Mouse (Mus musculus) 3134 (cell line): ENCODE data around the gene C77080.
A peak's percentile ranks its signal among the peaks of the same experiment; 100 is the strongest.

Experiments
- DNase-seq: peaks from one replicate; pipeline ENCODE4 v3.0.0-alpha.2; 2011; ENCODE audit warnings: low spot score; ENCODE audit not compliant: insufficient read length; ENCODE audit errors: extremely low read depth

The C77080 gene

DNA sequence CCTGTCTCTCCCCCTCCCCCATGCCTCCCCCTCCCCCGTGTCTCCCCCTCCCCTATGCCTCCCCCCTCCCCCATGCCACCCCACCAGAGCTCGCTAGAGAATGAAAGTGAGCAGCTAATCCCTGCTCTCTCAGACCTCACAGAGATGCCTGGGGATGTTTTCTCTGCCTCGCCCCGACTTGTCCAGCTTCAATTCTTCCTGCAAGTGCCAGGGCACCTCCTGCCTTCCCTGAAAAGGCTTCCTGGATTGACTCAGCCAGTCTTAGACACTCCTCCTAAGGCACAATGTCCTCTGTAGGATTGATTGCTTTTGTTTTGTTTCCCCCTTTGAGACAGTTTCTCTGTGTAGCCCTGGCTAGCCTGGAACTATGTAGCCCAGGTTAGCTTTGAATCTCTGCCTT, at the start of gene C77080:
Gene C77080, minus strand, starts transcription at position 209 of the 400 bp plus-strand sequence.
- DNase-seq: no peak

DNA sequence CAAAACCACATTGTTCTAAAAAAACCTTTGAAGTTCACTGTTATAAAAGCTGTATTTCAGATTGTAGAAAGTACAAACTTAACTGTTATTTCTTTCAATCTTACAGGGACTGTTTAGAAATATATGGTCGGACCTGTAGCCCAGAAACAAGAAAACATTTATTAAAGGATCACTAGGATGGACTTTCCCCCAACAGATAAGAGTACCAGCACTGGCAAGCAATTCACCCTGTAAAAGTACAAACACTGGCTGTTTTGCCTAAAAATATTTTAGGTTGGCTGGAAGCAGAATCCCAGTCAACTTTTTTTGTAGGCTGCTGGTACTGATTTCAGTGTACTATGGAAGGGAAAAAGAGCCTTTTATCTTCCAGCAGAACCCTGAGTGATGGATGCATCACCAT, 46.7 kb upstream of the C77080 start:
- DNase-seq: no peak

DNA sequence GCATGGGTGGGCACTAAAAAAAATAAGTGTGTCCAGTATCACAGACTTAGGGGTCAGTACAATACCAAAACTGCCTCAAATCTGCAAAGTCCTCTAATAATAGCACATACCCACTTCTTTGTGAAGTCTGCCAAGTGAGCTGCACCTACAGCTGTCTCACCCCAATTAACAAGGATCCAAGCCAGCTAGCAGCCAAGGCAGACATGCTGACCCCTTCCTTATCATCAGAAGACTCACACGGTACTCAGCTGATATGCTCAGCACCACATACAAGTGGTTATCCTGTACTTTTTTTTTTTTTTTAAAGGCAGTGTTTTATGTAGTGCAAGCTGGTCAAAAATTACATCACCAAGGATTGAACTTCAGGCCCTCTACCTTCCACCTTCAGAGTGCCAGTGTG, 43.1 kb upstream of the C77080 start:
- no peak for DNase-seq

DNA sequence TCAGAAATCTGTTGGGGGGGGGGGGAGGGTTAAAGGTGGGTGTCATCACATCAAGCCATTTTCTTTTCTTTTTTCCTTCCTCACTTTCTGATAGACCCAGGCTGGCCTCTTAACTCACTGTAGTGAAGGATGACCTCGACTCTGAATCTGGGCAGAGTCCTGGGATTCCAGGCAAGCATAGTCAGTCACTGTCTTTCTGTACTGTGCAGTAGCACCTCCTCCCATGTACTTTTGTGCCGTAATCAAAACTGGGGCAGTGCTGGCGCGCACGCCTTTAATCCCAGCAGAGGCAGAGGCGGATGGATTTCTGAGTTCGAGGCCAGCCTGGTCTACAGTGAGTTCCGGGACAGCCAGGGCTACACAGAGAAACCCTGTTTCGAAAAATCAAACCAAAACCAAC, 42.6 kb upstream of the C77080 start:
- DNase-seq: no peak

DNA sequence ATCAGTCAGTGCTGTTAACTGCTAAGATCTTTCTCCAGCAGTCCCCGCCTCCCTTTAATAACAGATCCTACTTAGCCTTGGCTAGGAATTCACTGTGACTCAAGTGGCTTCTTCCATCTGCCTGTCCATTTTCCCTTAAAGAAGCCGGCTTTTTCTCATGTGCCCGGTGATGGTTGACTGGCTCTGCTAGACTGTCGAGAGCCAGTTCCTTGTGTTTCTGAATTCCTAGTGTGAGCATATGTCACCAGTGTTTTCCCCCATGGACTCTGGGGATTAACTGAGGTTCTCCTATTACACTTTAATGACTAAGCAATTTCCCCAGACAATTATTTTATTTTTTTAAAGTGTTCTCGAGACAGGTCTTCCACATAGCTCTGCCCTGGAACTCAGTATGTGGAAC, 42.2 kb upstream of the C77080 start:
- peak; percentile 18 for DNase-seq

DNA sequence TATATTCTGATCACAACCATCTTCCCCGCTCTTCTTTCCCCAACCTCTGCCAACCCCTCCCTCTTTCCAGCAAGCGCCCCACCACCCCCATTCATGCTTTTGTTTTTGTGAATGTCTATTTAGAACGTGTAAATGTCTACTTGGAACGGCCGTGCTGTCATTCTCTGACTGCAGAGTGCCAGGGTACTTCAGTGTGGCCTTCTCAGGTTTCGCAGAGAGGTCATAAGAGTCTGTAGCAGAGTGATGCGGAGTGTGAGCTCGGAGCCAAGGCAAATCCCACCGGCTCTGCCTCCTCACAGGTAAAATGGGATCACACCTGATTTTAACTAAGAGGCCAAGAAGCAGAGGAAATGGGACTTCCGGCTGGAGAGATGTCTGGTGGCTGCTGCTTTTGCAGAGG, 37.9 kb upstream of the C77080 start:
- no peak for DNase-seq

DNA sequence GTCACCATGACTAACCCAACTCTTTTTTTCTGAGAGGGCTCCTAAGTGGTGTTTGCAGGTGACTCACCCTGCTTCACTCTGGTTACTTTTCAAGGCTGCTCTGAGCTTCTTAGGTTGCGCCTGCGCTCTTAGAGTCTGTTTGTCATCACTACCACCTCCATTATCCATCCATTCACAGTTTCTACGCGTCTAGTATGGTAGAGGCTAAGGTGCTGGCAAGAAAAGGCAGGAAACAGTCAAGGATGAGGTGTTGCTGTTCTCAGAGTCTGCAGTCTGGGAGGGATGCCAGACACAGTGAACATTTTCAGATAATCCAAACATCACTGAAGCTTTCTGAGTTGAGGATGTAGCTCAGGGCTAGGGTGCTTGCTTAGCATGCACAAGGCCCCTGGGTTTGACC, 36.5 kb upstream of the C77080 start:
- no peak for DNase-seq

DNA sequence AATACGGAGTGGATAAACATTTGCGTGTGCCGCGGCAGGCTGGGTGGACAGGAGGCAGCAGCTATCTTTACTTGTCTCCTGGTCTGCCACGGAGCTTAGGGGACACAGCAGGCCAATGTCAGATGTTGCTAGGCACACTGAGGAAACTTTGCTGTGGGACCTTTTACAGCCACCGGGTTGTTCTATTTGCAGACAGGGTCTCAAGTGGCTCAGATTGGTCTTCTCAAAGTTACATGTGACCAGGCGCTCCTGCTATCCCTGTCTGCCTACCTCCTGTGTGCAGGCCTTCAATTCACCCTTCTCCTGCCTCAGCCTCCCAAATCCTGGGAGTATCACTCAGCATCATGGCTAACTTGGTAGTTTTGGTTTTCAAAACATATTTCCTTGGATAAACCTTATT, 34.9 kb upstream of the C77080 start:
- DNase-seq: no peak

DNA sequence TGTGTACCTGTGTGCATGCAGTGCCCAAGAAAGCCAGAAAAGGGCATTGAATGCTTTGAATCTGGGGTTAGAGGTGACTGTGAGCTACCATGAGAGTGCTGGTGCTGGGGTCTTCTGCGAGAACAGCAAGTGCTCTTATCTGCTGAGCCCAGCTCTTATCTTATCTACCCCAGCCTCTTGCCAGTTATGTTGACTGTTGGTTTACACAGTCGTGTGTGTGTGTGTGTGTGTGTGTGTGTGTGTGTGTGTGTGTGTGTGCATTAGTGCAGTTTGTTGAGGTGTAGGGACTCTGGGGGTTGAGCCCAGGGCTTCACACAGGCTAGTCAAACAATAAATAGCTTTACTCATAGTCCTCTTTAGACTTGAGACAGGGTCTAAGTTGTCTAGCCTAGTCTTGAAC, 34.0 kb upstream of the C77080 start:
- DNase-seq: no peak

DNA sequence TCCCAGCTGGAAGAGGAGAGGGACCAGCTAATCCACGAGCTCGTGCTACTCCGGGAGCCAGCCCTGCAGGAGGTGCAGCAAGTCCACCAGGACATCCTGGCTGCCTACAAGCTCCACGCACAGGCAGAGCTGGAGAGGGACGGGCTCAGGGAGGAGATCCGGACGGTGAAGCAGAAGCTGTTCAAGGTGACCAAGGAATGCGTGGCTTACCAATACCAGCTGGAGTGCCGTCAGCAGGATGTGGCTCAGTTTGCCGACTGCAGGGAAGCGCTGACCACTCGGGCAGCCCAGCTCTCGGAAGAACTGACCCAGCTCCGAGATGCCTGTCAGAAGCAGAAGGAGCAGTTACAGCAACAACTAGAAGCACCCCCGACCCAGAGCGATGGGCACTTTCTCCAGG, 32.5 kb upstream of the C77080 start:
- DNase-seq: no peak

DNA sequence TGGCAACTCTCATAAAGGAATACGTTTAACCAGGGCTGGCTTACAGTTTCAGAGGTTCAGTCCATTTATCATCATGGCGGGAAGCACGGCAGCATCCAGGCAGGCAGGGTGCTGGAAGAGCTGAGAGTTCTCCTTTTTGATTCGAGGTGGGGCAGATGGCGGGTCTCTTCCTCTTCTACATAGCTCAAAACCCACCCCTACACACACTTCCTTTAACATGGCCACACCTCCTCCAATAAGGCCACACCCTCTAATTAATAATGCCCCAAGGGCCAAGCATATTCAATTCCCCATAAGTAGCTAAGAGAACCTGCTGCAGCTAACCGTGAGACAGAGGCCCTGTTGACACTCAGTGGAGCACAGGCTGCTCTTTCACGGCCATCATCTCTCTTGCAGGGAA, 31.6 kb upstream of the C77080 start:
- no peak for DNase-seq

DNA sequence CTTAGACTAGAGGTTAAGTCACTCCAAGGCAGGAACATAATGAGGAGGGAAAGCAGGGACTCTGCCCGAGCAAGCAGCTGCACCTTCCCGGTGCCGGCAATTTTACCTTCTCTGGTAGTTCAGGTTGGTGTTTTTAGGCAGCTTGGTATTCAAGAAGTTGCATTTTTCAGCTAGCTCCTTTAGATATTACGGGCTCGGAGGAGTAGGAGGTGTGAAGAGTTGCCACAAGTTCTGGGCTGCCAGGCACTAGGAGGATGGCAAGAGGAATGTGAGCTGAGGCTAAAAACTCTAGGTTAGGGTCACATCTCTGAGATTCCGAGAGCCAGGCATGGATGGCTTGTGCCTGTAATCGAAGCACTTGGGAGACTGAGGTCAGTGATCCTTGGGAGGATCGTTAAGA, 28.5 kb upstream of the C77080 start:
- no peak for DNase-seq

DNA sequence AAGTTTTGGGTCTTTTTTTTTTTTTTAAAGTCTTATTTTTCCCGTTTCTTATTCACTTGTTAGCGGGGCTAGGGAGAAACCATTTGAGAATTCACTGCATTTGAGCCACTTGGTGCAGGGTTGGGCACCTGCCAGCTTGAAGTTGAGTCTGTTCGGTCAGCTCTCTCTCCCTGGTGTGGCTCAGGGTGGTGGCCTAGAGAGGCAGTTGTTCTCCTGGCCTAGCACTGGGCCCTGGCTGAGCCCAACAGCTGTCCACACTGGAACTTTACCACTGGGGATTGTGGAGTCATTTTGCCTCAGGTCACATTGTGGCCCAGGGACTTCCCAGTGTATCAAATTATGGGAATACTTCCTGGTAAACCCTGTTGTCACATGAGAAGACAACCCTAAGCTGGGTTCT, 26.9 kb upstream of the C77080 start:
- DNase-seq: peak; percentile 64

DNA sequence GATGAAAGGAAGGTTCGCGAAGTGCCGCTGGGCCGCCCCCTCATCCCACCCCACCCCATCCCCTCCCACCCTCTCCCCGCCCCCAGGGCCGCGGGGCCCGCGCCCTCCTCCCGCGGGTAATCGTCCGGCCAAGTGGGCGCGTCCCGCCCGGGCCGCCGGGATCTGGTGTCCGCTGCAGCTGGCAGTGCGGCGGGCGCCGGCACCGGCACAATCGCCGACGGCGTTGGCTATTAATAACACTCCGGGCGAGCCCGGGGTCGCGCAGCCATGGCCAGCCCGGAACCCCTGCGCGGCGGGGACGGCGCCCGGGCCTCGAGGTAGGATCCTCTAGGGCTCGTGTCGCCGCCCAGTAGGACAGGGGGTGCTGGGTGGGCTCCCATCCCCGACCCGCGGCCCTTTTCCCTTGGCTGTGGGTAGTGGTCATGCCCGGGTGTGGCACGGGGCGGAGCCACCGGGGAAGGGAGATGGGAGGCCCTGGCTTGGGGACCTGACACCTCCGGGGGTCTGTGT, 26.3 kb upstream of the C77080 start, which contains the start of gene Sync:
Gene Sync, plus strand, starts transcription at position 146 of the 510 bp plus-strand sequence.
- DNase-seq: peak; percentile 70

DNA sequence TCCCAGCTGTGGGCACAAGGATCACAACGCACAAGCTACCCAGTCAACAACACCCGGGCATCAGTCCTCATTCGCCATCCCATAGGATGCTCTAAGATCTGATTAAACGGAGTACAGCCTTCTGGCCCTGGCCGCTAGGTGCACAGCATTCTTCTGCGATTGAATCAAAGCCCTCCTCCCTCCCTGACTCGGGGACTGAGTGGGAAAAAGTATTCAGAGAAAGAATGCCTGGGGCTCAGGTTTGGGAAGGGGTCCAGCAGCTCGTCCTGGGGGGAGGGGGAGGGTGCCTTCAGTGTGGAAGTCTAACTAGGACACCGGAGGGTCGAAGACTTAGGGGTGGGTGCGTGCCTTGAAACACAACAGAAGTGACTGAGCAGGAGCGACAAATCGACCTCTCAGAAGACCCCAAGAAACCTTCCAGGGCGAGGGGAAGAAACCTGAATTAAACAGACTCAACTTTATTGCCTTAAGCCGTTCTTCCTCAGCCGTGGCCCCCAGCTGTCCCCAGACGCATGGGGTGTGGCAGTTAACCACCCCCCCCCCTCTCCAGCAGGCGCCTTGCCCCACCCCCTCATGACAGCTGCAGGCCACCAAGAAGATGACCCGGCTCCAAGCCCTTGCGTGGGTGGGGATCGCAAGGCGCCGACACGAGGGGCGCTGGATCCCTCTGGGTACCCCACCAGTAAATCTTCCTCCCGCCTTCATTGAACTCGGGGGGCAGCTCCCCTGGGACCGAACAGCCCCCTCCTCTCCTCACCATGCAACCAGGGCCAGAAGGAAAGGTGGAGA, 25.7 kb upstream of the C77080 start:
- DNase-seq: peak; percentile 69

DNA sequence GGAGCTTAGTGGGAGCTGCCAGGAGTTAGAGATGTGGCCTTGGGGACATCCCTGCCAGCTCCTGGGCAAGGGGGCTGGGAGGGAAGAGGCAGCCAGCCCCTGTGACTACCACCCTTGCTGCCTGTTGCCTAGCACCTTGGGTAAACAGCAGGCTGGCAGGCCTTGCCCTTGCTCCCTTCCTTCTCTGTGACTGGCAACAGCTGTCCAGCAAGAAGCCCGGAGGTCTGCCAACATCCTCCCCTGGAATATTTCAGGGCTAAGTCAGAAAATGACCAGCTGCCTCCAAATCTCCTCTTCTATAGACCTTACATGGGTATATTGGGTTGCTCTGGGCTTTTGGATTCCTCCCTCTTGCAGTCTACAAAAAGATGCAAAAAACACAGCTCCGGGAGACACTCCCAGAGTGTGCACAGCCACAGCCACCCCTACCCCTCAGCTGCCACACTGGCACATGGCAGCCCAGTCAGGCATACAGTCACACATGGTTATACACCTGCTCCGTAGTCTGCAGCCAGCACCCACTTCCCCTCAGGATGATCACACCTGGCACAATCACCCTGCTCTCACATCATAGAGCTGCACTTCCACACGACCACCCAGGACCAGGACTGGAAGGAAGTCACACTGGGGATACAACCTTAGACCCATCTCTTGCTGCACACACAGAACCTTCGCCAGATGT, 24.9 kb upstream of the C77080 start:
- DNase-seq: peak; percentile 73

DNA sequence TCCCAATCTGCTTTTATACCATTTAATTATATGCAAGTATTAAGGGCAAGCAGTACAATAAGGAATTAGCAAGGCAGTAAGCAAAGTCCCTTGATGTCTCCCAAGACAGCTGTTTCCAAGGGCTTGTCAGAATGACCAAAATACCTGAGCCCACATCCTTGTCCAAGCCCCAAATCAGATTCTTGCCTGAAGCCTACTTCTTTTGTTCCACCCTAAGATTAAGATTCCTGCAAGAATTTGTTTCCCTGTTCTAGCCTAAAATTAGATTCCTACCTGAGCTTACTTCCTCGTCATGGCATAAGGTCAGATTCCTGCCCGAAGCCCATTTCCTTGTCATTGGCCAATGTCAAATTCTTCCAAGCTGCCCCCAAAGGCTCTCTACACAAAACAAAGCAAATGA, 23.5 kb upstream of the C77080 start:
- DNase-seq: no peak

DNA sequence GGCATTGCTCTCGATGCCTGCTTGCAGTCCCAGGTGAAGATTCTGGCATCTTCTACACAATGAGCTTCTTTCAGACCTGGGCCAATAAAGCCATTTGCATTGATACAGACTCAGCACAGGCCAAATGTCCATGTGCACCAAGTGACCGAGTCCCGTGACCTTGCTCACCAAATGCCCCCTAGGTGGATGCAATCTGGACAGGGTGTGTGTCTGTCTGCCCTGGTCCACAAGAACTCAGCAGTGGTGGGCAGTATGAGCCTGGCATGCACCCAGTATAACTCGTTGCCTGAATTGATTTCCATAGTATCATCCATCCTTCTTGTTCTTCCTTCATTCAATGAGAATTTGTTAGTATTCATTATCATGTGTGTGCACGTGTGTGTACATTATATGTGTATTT, 22.0 kb upstream of the C77080 start:
- no peak for DNase-seq

DNA sequence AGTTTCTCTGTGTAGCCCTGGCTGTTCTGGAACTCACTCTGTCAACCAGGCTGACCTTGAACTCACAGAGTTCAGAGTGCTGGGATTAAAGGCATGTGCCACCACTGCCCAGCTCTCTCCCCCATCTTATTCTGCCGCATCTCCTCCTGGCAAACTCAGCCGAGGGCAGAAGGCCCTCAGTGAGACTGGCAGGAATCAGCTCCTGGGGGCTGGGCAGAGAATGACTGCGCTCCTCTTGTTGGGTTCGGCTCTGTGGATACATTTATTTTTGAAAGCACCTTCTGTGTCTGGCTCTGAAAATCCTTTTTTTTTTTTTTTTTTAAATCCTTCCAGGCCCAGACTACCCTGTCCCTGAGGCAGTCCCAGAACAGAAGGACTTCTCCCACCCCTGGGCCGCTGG, 21.6 kb upstream of the C77080 start:
- no peak for DNase-seq

DNA sequence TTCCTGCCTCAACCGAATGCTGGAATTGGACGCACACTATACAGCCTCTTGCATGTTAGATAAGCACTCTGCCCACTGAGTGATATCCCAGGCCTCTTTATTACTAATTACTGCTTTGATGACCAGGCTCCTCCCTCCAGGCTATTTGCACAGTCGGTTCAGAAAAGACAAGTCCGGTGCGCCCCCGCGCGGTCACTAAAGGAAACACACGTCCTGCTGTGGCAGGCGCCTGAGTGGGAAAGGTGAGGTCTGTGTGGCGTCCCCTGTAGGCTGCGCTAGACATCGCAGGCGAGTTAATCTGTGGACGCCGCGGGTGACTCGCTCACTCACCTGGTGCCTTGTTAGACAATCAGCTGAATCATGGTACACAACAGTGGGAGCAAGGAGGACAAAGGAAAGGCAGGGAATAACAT, 15.3 kb upstream of the C77080 start:
- peak; percentile 77 for DNase-seq

DNA sequence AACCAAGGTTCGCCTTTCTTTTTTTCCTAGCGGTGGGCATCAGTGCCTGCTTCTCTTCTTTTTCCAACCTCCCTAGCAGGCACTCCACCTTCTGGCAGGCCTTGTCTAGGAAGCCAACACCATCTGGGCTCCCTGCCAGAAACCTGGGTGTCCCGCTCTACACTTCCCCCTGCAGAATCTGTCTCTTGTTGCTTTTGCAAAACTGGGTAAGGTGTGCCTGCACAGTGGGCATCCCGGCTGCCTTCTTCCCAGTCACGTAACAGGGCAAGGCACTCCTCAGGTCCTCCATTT, 11.5 kb upstream of the C77080 start:
- DNase-seq: peak; percentile 48

DNA sequence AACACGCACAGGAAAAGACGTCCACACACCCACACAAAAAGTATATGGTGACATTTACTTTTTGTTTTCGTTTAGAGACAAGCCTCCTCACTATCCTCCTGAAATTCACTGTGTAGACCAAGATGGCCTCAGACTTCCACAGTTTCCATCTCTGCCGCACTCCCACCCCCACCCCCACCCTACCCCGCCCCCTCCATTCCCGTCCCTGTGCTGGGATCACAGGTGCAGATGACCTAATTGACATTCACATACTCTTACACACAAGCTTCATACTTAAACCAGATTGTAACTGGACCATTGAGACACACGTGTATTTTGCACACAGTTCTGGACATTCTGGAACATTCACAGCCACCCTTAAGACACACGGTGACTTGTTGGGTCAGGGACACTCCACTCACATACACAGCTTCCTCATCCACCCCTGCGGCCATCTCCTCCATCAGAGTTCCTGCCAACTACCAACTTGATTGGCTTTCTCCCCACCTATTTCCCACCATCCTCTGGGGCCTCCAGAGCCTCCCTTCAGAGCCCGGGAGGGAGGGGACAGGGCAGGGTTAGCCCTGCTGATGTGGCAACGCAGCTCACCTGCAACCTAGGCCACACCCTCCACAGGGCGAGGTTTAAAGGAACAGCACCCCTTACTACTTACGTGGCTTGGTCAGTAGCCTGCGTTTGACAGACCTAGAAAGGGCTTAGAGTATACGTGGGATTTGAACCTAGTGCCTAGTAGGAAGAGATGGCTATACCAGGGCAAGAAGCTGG, 11.0 kb upstream of the C77080 start:
- DNase-seq: no peak
